Mouse (Mus musculus) cerebellum, adult 18-20 months (tissue): ENCODE measurements at regions not wholly inside any gene's neighbourhood (a gene's known extent, or its start where the extent isn't known, plus 50 kb on each side); places are given as distances from the start of the nearest gene placed in this dataset.
"Not testable (repeated sequence)": the region's sequence is repeated elsewhere in the genome, so short reads cannot be mapped to it uniquely, and the experiment has no call there.

ENCODE experiments used
- DNase-seq, 2 experiments: peaks; one replicate each; pipeline ENCODE4 v3.0.0; 2021

DNA sequence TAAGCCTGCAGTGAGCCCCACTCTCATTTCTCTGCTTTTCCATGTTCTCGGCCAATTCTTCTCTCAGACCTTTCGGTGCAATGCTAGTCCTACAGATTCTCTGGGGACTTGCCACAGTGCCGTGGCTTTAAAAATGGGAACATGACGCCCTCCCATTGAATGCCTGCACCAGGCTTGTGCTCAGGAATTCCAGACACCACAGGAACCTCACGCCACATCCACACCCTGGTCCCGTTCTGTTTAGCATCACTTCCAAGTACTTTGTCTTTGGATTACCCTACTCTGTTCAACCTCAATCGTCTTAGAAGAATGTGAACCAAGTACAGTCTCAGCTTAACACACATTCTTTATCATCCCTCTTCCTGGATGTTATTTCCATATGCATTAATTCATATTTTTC, 66.5 kb downstream of the Nabp1 start:
- no peak for DNase-seq

DNA sequence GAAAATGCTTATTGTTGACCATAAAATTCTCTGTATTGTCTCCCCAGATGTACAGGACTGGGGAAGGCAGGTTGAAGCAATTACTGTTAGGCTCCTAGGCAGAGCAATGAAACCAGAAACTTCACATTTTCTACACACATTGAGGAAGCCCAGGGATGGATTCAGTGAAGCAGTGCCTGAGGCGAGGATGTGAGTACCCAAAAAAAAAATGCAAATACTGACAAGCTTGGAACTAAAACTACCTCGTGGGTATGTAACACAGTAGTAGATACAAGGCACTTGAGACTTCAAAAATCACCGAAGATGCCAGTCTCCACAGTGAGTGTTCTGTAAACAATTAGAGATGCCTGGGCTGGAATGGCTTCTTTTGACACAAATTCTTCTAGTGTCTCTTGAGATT, 74.6 kb downstream of the Nabp1 start:
- no peak for DNase-seq

DNA sequence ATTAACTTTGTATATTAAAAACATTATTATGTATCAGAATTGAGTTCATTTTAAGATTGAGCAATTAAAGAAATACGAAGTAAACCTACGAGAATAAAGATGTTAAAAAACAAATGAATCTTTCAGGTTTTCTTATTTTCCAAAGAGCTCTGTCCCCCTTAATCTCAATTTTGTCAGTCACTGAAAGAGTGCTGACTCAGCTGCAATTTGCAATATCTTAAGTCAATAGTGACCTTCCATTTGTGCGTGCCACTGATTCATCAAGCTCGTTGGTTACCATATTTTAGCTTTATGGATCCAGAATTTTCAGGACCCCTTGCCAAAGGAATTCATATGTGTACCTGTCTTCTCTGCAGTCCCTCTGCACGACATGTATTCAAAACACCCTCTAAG, 75.7 kb downstream of the Nabp1 start:
- DNase-seq: no peak

- DNase-seq: no peak
These were observed 76.2 kb downstream of the Nabp1 start for GRCm38 (mm10) chr1:51401846-51402532.

DNA sequence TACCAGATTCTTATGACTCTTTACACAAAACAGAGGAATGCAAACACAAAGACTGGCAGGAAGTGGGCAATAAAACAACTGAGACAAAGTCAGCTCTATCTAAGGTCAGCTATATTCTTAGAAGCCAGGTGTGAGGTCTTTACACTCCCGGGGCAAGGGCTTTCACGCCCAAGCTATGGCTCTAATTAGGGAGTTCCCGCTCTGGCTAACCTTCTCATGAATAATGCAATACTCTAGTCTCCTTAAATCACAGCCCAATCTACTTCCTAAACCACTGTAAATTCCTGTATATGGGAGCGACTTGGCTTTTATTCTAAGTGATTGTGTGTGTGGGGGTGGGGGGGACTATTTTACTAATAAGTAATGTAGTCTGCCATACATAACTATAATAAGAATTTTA, 77.7 kb downstream of the Nabp1 start:
- not testable (repeated sequence) for DNase-seq

- no peak for DNase-seq
These were observed 91.4 kb downstream of the Nabp1 start for GRCm38 (mm10) chr1:51386874-51387273.

DNA sequence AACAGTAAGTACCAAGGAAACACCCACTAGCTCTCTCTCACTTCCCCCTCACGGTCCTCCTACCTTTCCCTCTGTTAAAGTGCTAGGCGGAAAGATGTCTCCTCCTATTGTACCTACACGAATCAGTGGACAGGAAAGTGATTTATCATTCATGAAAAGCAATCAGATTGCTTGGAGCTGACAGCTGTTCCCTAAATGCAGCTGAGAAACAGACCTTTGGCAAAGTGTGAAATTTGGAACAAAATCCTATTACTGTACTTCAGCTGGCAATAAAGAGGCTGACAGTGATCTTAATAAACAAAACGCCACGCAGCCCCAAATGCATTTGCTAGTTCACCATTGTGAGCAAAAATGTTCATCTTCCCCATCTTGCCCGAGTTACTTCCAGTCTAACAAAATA, 94.2 kb downstream of the Nabp1 start:
- DNase-seq: no peak

DNA sequence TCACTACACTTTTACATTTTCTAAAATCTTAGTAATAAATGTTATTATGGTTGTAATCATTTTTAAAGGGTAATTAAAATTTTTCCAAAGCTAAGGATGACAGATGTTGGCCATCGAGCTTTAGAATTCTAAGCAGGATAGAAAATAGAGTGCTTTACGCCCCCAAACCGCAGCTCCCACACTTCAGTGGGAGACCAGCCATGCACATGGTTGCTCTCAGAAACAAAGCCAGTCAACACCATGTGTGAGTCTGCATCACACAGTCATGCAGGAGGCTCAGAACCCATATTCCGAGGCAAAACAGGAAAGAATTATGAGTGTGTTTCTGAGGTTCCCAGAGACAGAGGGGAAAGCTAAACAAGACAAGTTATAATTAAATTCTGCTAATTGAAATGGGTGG, 91.3 kb downstream of the Cavin2 start:
- DNase-seq: no peak

GRCm38 (mm10) chr1:51367587-51367986, 78.7 kb downstream of the Cavin2 start:
- peak; percentile 65 to 77 for DNase-seq

DNA sequence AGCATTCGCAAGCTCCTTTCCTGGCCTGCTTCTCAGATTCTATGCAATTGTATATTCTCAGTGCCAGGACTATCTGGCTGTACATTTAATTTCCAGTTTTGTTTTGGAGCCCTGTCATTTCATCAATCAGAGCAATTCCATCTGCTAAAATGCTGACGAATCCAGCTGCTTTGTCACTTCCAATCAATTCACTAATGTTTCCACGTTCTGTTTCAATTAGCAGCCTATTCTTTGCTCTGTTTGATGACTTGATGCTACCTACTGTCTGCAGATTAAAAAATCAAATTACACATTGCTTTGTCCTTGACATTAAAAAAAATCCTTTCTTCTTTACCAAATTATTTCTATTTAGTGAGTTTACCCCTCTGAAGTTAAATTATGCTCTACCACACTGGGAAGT, 71.2 kb downstream of the Cavin2 start:
- no peak for DNase-seq
